Mouse (Mus musculus) heart, adult 18-20 months (tissue): Measurements from ENCODE around the gene Cib2. TPM values are rescaled to one million over a fixed set of nuclear protein-coding genes. Genes with fewer than 3 reads are reported as not detected.

Experiments used
- DNase-seq, 2 experiments: peaks; one replicate each; pipeline ENCODE4 v3.0.0; 2021 to 2022; ENCODE audit warnings: mixed read lengths in 1 of 2
- total RNA-seq, 2 experiments: library from RNA; stranded (reverse); gene quantifications; 2 replicates each; pipeline ENCODE4 v1.2.3; 2021

Cib2 gene
- total RNA-seq, 2 experiments from 2014 or later, result 1.5 to 8.6 TPM

DNA sequence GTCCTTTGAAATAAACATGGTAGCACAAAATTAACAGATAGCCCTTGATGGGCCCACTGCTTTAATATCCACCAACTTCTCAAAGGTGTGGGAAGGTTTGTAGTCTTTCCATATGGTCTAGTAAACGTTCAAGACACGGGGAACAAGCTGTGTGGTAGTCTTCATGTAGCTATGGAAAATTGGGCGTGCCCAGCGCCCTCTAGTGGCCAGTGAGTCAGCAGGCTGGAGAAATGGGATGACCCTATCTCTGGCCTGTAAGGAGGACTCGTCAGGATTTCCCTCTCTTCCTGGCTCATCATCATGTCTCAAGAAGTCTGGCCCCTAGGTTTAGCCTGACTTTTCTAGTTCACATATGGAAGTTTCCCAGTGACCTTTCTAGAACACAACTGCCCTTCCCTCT is 12.5 kb downstream of the Cib2 start:
- peak; percentile 47 to 78 for DNase-seq

DNA sequence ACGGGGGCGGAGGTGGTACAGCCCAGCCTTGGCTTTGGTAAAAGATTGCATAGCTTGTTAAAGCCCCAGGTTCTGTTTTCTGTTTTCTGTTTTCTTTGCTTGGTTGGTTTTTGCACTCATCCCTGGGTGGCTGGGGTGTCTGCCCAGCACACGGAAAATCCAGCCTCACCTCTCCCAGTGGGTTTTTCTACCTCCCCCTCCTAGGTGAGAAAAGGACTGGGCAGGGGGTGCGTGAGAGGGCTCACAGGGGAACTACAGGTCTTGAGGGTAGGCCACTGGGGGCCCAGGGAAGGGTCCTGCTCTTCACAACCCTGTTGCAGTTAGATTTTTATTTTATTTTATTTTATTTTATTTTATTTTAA is 15.1 kb downstream of the Cib2 start:
- no peak for DNase-seq

DNA sequence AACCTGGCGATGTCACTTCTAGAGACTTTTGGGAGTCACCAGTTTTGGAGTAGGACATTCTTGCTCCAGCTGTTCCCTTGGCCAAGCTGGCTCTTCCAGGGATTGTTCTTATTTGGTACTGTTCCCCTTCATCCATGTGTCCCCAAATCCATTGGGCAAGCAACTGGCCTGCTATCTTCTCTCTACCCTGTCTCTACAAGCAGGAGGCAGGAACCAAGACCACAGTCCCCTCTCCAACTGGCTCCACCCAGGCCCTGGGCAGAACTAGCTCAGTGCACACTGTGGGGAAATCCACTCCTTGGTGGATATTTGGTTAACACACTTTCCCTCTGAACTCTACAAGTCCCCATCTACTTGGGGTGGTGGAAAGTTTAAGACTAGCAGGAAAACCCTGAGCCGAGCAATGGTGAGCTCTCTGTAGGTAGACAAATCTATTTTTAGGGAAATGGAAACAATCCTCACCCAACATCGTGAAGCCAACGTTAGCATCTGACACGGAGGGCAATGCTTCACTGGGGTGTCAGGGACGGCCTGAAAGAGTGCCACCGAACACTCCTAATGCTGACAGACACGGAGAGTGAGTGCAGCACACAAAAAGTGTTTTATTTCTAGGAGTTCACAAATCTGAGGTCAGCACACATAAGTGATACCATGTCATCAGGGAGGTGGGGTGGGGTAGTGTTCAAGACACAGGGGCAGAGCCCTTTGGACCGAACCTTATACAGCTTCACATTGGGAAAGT is 15.6 kb downstream of the Cib2 start:
- no peak for DNase-seq

DNA sequence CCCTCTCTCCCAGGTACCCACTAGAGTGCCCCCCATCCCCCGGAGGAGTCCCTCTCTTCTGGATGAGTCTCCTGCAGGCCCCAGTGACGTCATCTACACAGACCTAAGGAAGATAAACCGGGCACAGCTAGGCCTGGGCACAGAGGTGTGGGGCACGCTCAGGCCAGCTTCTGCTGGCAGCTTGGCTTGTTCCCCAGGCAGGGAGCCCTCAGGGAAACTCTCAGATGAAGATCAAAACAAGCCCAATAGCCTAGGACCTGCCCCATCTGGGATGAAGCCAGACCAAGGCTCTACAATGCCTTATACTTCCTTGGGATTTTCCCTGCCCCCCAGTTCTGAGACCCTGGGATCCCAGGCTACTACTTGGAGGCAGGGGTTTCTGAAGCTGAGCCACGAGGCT is 19.2 kb downstream of the Cib2 start:
- DNase-seq, result no peak

DNA sequence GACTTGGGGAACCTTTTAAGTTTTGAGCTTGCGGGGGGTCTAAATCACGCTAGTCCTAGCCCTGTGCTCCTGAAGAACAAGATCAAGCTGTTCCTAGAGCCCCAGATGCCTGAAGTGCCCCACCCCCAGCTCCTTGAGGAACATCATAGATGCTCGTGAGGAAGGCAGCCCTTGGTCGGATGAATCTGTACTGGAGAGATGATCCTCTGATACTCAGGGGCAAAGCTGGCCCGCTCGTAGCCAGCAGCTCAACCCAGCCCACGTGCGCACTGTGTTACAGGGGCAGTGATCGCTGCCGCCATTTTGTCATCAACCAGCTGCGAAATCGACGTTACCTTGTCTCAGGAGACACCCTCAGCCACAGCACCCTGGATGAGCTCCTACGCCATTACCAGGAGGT is 21.3 kb downstream of the Cib2 start, which contains the start of gene Sh2d7:
Sh2d7 (plus strand) TSS at position 301 of the 400 bp plus-strand sequence.
- no peak for DNase-seq

DNA sequence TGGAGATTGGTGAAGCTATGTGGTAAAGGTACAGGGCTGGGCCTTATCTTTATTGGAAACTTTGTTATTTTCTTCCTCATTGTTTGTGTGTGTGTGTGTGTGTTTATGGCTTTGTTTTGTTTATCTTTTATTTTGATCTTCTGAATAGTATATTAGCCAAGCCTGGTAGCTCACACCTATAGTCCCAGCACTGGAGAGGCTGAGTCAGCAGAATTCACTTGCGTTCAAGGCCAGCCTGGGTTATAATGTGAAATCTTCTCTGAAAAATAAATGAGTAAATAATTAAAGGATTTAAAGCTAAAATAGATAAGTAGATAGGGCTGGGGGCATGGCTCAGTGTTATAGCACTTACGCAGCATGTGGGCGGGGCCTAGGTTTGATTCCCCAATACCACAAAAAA is 21.8 kb downstream of the Cib2 start:
- no peak for DNase-seq

DNA sequence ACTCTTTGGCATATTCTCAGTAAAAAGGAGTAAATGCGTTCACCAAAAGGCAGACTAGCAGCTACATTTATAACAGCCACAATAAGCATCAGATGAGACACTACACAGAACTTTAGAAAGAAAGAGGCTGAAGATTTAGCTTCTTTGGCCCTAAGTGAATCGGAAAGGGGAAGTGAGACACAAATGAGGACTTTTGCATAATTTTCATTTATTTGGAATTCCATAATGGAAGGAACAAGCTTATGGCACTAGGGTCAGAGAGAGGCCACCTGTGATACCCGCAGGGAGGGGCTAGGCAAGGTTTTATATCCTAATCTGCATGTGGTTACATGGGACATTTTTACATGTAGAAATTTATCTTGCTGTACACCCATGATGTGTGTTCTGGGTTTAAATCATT is 22.5 kb downstream of the Cib2 start:
- no peak for DNase-seq

DNA sequence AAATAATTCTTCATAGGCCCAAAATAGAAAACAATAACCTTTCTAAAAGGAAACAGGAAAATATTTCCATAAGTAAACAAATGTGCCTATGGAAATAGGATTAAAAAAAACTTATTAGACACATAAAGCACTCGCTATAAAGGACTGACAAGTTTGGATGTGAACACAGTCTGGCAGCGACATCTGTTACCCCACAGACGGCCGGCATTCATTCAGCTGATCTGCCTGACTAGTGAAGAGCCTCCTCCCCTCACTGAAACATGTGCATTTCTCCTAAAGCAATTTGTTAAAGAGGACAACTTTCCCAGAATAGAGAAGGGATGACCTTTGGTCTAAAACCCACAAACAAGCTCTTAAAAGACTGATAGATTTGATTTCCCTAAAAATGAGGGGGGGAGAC is 23.0 kb downstream of the Cib2 start:
- no peak for DNase-seq

DNA sequence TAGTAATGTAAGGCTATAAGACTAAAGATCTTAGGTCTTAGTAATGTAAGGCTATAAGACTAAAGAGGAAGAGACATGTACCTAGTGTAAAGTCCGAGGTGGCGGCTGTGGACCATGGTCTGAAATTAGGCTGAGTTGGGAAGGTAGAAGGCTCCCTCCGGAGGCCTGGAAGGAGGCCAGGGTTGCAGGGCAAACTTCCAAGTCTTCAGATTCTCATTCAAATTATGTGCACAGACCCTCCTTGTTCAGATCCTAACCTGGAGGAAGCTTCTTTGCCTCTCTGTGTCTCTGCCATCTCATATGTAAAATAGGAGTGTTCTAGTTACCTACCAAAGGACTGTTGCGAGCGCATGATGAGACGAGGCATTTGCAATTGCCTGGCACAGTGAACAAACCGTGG is 23.8 kb downstream of the Cib2 start:
- no peak for DNase-seq

DNA sequence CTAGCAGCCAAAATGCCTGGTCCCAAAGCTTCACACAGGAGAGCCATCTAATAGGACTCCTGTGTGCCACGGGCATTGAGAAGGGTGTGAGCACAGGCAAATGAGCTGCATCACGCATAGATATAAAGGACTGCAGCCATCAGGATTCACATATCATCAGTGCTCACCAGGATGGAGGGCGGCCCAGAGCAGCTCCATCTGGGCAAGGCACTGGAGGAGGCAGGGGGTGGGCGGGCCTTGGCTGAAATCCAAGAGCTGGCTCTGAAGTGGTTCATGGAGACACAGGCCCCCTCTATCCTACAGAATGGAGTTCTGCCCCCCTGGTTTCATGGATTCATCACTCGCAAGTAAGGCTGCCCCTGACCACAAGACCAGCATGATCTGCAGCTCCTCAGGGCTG is 26.0 kb downstream of the Cib2 start:
- DNase-seq, result no peak

DNA sequence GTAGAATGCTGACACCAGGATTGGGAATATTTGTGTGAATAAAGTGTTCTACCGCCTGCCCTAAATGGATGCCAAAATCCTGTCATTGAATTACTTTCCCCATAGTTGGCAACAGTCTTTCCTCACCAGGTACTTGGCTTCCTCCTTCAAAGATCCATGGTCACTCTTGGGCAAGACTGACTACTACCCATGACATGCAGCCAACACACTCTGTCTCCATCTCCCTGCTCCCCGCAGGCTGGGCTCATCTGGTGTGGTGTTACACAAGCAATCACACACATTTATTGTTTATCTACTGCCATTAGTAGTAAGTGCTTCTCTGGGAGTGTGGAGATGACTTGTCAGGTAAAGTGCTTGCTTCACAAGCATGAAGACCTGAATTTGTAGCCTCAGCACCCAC is 27.1 kb downstream of the Cib2 start:
- no peak for DNase-seq

DNA sequence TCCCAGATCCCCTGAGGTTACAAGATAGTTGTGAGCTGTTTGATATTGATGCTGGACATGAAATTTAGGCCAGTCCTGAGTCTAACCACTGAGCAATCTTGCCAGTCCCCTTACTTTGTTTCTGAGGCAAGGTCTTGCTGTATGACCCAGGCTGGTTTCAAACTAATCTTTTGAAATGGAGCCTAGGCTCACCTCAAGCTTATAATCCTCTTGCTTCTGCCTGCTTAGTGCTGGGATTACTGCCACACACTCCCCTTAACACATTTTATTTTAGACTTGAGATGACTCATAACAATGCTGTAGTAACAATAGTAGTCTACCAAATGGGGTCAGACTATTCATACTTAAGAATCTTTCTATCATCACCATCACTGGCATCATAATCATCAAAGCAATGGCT is 28.6 kb downstream of the Cib2 start:
- no peak for DNase-seq

DNA sequence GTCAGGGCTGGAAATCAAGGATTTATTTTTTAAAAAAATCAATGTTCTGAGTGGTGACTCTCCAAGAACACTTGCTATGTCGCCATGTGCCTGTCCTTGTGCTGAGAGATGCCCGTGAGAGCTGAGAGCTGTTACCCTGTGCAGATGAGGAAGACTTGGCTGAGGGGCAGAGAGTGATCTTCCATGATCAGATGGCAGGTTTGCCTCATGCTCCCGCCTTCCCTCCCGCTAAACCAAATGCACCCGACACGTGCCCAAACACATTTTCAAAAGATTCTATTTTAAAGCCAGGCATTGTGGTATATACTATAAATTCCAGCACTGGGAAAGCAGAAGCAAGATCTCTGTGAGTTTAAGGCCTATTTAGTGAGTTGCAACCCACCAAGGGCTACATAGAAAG is 29.2 kb downstream of the Cib2 start:
- DNase-seq, result no peak

DNA sequence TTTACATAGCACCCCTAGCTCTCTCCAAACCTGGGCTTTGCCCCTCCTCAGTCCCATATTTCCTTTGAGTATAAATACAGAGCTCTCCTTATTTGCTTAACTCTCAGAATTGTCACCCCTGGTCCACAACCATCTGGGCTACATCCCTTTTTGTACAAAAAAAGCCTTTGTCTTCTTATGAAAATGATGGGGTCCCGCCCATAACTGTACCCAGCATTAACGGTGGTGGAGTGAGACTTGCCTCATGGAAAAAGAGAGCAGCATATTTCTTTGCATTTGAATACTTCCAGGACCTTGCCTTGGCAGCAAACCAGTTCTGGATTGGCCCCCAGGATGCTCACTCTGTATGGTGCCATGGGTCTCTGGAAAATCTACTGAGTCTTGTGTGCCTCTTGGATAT is 30.1 kb downstream of the Cib2 start:
- no peak for DNase-seq

DNA sequence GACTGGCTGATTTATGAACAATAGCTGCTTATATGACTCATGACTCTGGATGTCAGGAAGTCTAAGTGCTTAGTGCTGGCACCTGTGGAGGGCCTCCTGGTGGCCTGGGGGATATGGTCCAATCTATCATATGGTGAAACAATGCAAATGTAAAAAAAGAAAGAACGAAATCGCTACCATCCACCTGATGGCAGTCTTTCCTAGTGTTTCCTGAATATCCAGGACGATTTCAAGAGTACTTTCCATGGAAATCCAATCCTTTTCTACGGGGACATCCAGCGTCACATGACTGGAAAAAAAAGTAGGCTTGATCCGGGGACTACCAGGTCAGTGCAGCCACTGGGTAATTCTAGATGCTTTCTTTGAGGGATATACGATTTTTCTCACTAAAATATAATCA is 32.3 kb downstream of the Cib2 start:
- DNase-seq, result no peak

DNA sequence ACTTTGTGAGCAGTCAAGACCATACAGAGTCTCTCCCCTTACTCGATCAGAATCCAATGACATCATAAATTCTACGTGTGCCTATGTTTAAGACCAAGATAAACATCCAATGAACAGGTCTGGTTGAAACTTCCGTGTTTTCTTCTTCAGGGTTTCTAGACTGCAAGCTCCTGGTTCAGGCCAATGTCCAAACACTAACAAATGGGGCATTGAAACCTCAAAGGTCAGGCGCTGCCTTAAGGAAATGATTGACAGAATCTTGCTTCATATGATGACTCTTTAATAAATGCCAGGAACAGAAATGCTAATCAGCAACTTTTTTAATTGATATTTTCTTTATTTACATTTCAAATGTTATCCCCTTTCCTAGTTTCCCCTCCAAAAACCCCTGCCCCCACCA is 39.7 kb downstream of the Cib2 start:
- no peak for DNase-seq

DNA sequence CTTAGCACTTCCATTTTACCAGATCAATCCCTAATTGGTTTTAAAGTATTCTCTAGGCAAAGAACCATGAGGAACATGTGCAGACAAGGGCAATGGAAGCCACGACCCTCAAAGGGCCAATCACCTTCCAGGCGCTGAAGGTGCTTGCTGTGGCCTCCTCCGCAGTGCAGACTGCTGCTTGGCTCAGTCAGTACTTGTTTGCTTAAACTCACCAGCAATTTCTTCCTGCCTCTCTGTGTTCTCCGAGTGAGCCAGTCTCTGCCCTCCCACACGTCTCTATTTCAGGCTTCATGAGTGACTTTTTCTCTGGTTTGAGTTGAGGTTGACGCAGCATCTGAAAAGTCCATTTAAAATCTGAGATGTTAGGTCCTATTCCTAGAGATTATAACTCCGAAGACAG is 41.1 kb downstream of the Cib2 start:
- no peak for DNase-seq

DNA sequence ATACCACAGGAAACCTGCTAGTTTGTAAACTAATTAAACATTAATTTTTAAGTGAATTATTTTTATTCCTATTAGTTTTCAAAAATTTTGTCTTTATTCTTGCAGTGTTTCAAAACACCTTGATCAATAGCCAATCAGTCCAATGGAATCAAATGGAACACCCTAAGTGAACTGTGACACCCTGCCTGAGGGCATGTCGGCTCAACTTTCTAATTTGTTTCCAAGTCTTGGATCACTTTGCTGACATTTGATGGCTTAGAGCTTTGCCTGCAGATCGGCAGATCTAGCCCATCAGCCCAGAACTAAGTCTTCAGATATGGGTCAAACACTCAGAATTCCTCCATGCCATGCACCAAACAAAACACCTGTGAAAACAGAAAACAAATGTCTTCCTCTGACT is 44.0 kb downstream of the Cib2 start:
- no peak for DNase-seq

DNA sequence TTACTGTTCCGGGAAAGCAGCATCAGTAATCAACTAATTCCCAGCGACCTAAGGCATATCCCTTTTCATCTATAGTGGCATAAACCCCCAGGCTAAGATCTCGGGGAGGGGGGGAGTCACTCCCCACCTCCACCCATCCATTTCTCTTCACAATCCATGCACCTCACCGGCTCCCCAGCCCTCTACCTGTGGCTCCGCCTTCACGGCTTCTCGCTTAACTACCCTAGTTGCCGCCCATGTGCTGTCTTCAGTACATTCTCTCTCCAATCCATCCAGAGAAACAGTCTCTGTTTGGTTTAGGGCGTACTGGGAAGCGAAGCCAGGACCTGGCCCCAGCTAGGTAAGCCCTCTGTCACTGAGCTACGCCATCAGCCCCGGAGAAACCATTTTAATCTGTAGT is 57.1 kb downstream of the Cib2 start:
- no peak for DNase-seq

DNA sequence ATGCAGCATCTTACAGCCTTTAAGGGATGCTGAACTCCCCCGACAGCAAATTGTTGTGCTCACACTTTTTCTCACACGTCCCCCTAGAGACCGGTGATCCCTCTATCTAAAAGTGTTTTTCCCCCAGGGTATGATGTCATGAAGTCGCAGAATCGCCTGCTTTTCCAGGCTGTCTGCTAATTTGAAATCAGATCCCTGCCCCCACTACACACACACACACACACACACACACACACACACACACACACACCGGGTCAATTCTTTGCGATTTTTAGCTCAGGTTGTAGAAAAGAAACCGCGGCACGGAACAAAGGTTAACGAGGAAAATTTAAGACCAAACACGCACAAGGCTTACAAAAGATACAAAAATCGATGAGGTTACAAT is 57.9 kb downstream of the Cib2 start:
- DNase-seq, result no peak

DNA sequence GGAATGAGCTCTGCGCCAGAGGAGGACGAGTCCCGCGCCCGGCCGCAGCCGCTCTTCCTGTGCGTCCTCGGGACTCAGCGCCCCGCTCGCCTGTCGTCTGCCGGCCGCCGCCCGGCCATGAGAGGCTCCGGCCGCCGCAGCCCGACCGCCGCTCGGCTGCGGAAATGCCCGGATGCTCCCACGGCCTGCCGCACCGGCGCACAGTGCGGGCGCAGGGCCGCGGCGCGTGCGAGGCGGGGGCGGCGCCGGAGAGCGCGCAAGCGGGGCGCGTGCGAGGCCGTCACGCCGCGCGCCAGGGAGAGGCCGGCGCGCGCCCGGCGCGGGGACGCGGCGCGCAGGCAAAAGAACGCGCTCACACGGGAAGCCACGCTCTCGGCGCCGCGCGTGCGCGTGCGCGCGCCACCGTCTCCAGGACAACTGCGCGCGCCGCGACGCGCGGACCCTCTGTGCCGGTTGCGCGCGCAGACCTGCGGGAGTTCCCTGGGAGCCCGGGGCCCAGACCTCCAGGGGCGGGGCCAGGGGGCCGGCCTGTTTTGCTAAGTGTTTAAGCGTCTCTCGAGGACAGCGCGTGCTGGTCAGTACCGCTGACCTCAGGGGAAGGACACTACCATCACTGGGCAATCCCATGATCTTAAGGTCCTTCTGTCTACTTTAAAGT is 58.4 kb downstream of the Cib2 start, which contains the start of gene Dmxl2:
Dmxl2 (minus strand) TSS at position 174 of the 658 bp plus-strand sequence.
- DNase-seq, result peak; percentile 92 to 95

DNA sequence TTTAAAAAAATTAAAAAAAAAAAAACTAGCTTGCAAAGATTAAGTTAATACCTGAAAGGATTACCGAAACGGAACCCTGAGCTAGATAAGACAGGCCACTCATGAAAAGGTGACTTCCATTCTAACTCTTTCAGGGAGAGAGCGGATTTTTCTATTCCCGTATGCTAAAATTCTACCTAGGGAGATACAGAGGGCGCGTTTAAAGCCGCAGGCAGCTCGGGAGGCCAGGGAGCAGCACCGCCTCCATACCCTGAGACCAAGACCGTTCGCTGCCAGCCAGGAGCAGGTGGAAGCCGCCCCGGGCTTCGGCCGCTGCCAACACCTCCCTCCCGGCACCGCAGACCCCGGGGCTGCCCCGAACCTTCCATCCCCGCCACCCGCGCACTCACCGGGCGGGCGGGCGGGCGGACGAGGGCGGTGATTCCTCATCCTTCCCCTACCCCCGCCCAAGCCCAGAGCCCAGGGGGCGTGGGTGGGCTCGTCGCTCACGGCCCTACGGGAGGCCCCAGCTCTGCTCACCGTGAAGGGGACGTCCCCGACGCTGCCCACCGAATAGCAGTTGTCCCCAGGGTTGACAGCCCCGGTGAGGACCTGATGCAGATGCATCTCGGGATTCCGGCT is 59.1 kb downstream of the Cib2 start:
- DNase-seq, result peak in 1 of 2 experiments; percentile 40

DNA sequence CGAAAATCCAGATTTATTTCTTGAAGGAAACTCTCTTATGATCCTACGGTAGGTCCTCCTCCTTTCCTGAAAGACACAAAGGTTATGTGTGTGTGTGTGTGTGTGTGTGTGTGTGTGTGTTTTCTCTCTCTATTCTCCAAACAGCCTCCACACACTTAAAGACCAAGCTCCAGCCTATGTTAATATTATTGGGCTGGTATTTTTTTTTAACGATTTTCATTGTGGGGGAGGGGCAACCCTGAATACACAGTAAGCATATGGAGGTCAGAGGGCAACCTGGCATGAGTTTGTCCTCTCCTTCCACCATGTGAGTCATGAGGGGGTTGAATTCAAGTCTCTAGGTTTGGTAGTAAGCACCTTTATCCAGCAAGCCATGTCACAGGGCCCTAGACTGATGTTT is 60.2 kb downstream of the Cib2 start:
- no peak for DNase-seq

DNA sequence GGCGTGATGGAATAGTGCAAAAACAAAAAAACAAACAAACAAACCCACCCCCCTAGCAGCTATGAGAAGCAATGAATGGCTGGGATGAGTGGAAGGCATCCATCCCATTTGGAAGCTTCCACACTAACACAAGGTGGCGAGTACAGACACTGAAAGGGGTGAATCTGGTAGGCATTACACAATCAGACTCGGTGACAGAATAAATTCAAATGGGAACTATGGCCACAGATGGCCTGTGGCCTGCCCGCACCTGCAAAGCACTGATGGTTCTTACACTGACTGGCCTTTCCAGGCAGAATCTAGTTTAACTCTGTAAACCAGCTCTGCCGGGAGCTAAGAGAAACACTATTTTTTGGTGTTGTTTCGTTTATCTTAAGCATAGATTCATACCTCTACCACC is 60.7 kb downstream of the Cib2 start:
- DNase-seq, result no peak
